Mouse (Mus musculus) liver, adult 2 months (tissue): ENCODE measurements at regions not wholly inside any gene's neighbourhood (a gene's known extent, or its start where the extent isn't known, plus 50 kb on each side); places are given as distances from the start of the nearest gene placed in this dataset.

ENCODE experiments used
- CTCF ChIP-seq: fragments of 200-500 bp; IDR thresholded peaks from 2 replicates; pipeline ENCODE4 v1.5.1; 2011; ENCODE audit warnings: low read depth, low read length, control low read depth
- POLR2A ChIP-seq: fragments of 200-500 bp; IDR thresholded peaks from 2 replicates; pipeline ENCODE4 v1.6.1; 2011; ENCODE audit warnings: low read length, control low read depth; ENCODE audit not compliant: insufficient read depth; ENCODE audit errors: extremely low read depth

- TF ChIP-seq POLR2A (no peak), CTCF (no peak)
These were observed 272.6 kb downstream of the Vrk1 start for GRCm38 (mm10) chr12:106282491-106283106.
